Mouse (Mus musculus): Measurements from ENCODE around the gene D17H6S53E. TPM values are rescaled to one million over a fixed set of nuclear protein-coding genes. Genes with fewer than 3 reads are reported as not detected.

D17H6S53E gene
- polyA plus RNA-seq, 1 experiment from 2014 or later: 8.6 TPM

DNA sequence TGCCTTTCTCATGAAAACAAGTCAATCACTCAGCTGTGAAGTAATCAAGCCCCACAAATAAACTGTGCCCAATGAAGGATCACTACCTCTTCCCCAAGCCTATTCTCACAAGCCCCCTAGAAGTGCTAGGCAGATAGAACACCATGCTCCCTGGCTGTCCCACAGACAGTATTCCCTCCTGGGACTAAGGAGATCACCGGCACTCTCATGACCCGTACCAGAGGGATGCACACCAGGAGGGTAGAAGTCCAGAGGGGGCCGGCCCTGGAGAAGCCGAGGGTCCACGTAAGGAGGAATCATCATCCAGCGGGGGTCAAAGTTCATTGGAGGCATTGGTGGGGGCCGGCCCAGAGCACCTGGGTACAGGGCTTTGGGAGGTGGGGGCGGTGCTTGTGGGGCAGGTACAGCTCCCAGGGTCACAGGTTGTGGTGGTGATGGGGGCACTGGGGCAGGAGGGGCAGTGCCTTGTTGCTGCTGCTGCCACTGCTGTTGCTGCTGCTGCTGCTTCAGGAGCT, 31.5 kb downstream of the D17H6S53E start:
- H3K4me3 ChIP-seq (ENCODE audit: low read depth, low read length): no peak overlapping the region

DNA sequence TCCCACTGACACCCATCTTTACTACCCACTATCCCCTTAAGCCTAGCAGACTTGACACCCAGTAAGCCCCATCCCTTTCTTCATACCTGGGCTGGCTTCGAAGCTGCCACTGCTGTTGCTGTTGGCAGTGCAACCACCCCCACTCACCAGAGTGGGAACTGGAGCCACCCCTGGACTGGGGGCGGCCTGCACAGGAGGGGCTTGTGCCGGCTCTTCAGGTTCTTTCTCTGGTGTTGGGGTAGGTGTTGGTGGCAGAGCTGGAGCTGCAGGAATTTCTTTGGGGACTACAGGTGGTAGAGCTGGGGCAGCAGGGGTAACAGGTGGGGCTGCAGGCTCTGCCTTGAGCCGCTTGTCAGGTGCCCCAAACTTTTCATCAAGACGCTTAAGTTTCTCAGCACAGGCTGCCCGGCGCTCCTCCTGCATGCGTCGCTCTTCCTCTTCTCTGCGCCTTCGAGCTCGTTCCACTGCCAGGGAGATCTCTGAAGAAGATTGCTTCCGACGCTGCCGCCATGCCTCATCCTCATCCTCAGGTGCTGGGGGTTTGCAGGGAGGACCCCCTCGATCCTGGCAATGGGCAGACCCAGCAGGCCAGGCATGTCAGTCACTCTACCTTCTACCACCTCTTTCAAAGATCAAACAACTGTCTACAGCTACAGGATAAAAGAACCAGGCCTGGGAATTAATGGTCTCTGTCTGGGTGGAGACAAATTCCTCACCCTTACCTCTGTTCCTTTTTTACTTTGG, 32.8 kb downstream of the D17H6S53E start:
- no peaks in the 10 kb centered on the region for H3K9me3 ChIP-seq (ENCODE audit: control insufficient read depth, low read length)
- H3K27ac ChIP-seq (ENCODE audit: low read depth, low read length): no peak overlapping the region
- no peaks in the 10 kb centered on the region for H3K27me3 ChIP-seq (ENCODE audit: control insufficient read depth, insufficient read depth, low read length)
- DNase-seq (ENCODE audit: low spot score) (no peak), ATAC-seq (replicated peaks; ENCODE audit: low FRiP score) (no peak)
- H3K4me2 ChIP-seq (ENCODE audit: low read depth, low read length, severe bottlenecking): no peak overlapping the region
- H3K4me3 ChIP-seq (ENCODE audit: low read depth, low read length): no peak overlapping the region
- peaks cover 69% of the 10 kb centered on the region for H3K36me3 ChIP-seq (ENCODE audit: control insufficient read depth, insufficient read depth, low read length)
- no peak overlapping the region for H3K9ac ChIP-seq (ENCODE audit: low read length)
- H3K4me1 ChIP-seq (replicated peaks; ENCODE audit: control insufficient read depth, insufficient read depth, low read length): peaks cover 6% of the 10 kb centered on the region
- WGBS: 95% methylated on average over 16 of the region's 16 CpGs

More for the DNA sequence above, 31.5 kb downstream of the D17H6S53E start:
- Histone ChIP-seq H3K4me1 (replicated peaks; ENCODE audit: control insufficient read depth, insufficient read depth, low read length) (peaks cover 3% of the 10 kb centered on the region), H3K9me3 (ENCODE audit: control insufficient read depth, low read length) (no peaks in the 10 kb centered on the region), H3K9ac (ENCODE audit: low read length) (no peak overlapping the region), H3K36me3 (ENCODE audit: control insufficient read depth, insufficient read depth, low read length) (peaks cover 81% of the 10 kb centered on the region), H3K4me2 (ENCODE audit: low read depth, low read length, severe bottlenecking) (no peak overlapping the region), H3K27ac (ENCODE audit: low read depth, low read length) (no peak overlapping the region), H3K27me3 (ENCODE audit: control insufficient read depth, insufficient read depth, low read length) (no peaks in the 10 kb centered on the region)
- DNase-seq (ENCODE audit: low spot score): peak; percentile 50
- 95% methylated on average over 8 of the region's 8 CpGs for WGBS
- ATAC-seq (replicated peaks; ENCODE audit: low FRiP score): no peak

DNA sequence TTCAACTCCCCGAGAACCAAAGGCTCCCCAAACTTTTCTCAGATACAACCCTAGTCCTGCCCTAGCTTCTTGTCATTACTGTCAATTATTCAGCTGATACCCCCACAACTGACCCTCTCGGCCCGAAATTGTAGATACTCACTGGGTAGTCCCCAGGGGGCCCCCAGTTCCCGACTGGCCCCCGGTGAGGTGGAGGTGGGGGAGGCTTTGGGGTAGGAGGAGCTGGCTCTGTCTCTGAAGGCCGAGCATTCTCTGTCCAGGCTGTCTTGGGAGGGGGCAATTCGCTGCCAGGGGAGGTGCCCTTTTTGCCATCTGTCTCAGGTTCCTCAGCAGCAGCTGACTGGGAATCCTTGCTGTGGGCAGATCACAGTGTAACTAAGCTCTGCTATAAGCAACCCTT, 33.5 kb downstream of the D17H6S53E start:
- Histone ChIP-seq H3K4me3 (ENCODE audit: low read depth, low read length) (no peak overlapping the region), H3K9ac (ENCODE audit: low read length) (no peak overlapping the region), H3K36me3 (ENCODE audit: control insufficient read depth, insufficient read depth, low read length) (peaks cover 63% of the 10 kb centered on the region), H3K27me3 (ENCODE audit: control insufficient read depth, insufficient read depth, low read length) (no peaks in the 10 kb centered on the region), H3K4me1 (replicated peaks; ENCODE audit: control insufficient read depth, insufficient read depth, low read length) (peaks cover 6% of the 10 kb centered on the region), H3K4me2 (ENCODE audit: low read depth, low read length, severe bottlenecking) (no peak overlapping the region), H3K27ac (ENCODE audit: low read depth, low read length) (no peak overlapping the region), H3K9me3 (ENCODE audit: control insufficient read depth, low read length) (no peaks in the 10 kb centered on the region)
- no peak for DNase-seq (ENCODE audit: low spot score)
- 89% methylated on average over 7 of the region's 7 CpGs for WGBS
- ATAC-seq (replicated peaks; ENCODE audit: low FRiP score): no peak

DNA sequence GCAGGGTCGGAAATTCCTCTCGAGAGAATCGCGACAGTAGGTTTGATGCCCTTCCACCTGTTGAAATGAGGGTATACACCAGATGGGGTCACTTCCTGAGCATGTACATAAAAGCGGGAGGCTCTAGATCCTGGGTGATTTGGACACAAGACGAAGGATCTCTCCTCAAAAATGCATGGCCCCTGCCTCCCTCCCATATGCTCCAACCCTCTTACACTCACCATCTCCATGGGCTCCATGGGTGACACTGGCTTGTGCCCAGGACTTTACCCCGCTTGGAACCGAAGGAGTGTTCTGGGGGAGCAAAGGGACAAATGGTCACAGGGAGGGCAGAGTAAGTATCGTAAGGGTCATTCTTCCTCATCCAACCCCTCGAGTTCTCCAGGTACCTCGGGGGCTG, 35.2 kb downstream of the D17H6S53E start:
- H3K9ac ChIP-seq (ENCODE audit: low read length): no peak overlapping the region
- peaks cover 48% of the 10 kb centered on the region for H3K36me3 ChIP-seq (ENCODE audit: control insufficient read depth, insufficient read depth, low read length)
- no peak overlapping the region for H3K27ac ChIP-seq (ENCODE audit: low read depth, low read length)
- H3K27me3 ChIP-seq (ENCODE audit: control insufficient read depth, insufficient read depth, low read length): no peaks in the 10 kb centered on the region
- DNase-seq (ENCODE audit: low spot score) (no peak), ATAC-seq (replicated peaks; ENCODE audit: low FRiP score) (no peak)
- 93% methylated on average over 11 of the region's 11 CpGs for WGBS
- H3K4me2 ChIP-seq (ENCODE audit: low read depth, low read length, severe bottlenecking): no peak overlapping the region
- H3K9me3 ChIP-seq (ENCODE audit: control insufficient read depth, low read length): no peaks in the 10 kb centered on the region
- H3K4me3 ChIP-seq (ENCODE audit: low read depth, low read length): no peak overlapping the region
- H3K4me1 ChIP-seq (replicated peaks; ENCODE audit: control insufficient read depth, insufficient read depth, low read length): peaks cover 9% of the 10 kb centered on the region

DNA sequence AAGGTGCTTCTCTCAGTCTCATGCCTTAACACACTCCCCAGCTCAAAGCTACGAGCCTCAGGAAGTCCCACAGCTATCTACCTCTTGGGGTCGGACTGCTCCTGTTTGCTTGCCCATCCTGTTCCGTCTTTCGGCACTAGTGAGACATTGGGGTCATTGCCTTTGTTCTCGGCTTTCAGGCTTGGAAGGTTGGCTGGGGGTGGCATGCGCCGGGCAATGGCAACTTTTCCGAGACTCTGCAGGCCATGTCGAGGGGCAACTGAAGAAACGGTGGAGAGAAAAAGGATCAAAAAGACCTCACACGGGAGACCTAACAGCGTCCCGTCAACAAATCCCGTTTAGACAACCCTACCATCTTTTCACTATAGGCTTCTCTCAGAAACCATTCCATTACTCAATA, 35.9 kb downstream of the D17H6S53E start:
- H3K4me3 ChIP-seq (ENCODE audit: low read depth, low read length): no peak overlapping the region
- H3K9ac ChIP-seq (ENCODE audit: low read length): no peak overlapping the region
- H3K27ac ChIP-seq (ENCODE audit: low read depth, low read length): no peak overlapping the region
- H3K9me3 ChIP-seq (ENCODE audit: control insufficient read depth, low read length): no peaks in the 10 kb centered on the region
- DNase-seq (ENCODE audit: low spot score): no peak
- H3K27me3 ChIP-seq (ENCODE audit: control insufficient read depth, insufficient read depth, low read length): no peaks in the 10 kb centered on the region
- no peak for ATAC-seq (replicated peaks; ENCODE audit: low FRiP score)
- H3K4me1 ChIP-seq (replicated peaks; ENCODE audit: control insufficient read depth, insufficient read depth, low read length): peaks cover 9% of the 10 kb centered on the region
- whole genome bisulfite sequencing: 84% methylated on average over 14 of the region's 14 CpGs
- H3K4me2 ChIP-seq (ENCODE audit: low read depth, low read length, severe bottlenecking): peak overlapping the region; percentile 93; the same call in 1 of the 2 replicates
- H3K36me3 ChIP-seq (ENCODE audit: control insufficient read depth, insufficient read depth, low read length): peaks cover 44% of the 10 kb centered on the region

DNA sequence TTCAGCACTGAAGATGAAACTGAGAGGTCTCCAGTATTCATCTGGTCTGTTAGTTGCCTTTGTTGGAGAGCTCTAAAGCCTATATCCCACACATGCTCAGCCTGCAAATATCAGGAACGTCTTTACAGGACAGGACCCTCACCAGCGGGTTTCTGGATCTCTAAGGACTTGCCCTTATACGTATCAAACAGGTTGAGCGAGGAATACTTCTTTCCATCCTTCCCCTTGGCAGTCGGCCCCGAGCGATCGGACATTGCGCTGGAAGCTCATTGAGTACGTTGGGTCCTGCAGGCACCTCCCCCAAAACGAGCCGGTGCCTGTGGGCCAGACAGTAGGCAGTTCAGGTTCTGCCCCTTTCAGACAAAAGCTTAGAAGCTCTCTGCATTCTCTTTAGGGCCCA, 36.6 kb downstream of the D17H6S53E start:
- ATAC-seq (replicated peaks; ENCODE audit: low FRiP score) (no peak), DNase-seq (ENCODE audit: low spot score) (peak; percentile 53)
- WGBS: 66% methylated on average over 12 of the region's 12 CpGs
- no peaks in the 10 kb centered on the region for H3K27me3 ChIP-seq (ENCODE audit: control insufficient read depth, insufficient read depth, low read length)
- no peak overlapping the region for H3K27ac ChIP-seq (ENCODE audit: low read depth, low read length)
- H3K4me1 ChIP-seq (replicated peaks; ENCODE audit: control insufficient read depth, insufficient read depth, low read length): peaks cover 9% of the 10 kb centered on the region
- H3K36me3 ChIP-seq (ENCODE audit: control insufficient read depth, insufficient read depth, low read length): peaks cover 38% of the 10 kb centered on the region
- H3K9ac ChIP-seq (ENCODE audit: low read length): peak overlapping the region; percentile 100
- no peaks in the 10 kb centered on the region for H3K9me3 ChIP-seq (ENCODE audit: control insufficient read depth, low read length)
- H3K4me2 ChIP-seq (ENCODE audit: low read depth, low read length, severe bottlenecking): peak overlapping the region; percentile 93
- peak overlapping the region; percentile 100 for H3K4me3 ChIP-seq (ENCODE audit: low read depth, low read length)

DNA sequence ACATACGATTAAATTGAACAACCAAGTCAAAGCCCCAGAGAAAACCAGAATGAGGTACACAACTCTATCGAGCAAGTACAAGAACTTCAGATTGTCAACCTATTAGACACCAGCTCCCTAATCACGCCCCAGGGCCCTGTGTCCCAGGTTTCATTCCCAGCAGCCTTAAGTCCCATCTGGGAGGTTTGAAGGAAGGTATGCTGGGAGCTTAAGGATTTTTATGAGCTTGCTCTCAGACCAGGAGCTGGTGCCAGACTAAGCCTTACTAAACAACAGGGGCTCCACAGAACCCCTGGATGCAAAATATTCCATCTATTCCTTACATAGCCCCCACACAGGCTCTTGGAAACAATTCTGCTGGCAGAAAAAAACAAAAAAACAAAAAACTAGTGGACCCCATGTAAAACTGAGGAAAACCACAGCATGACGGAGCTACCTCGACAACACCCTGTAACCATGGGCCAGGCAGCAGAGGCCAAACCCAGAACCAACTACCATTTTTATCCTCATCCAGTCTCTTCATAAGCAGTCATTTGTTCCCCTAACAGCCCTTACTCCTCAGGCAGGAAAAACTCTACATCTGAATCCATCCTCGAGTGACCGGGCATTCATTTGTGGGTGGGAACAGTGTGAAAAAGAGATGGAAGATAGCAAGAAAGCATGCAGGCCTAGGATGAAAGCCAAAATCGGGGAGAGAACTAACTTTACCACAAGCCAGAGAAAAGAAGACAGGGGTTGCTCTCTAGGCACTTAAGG, 37.3 kb downstream of the D17H6S53E start:
- Histone ChIP-seq H3K36me3 (ENCODE audit: control insufficient read depth, insufficient read depth, low read length) (peaks cover 31% of the 10 kb centered on the region), H3K27ac (ENCODE audit: low read depth, low read length) (peak overlapping the region; percentile 95), H3K4me1 (replicated peaks; ENCODE audit: control insufficient read depth, insufficient read depth, low read length) (peaks cover 9% of the 10 kb centered on the region), H3K9ac (ENCODE audit: low read length) (peak overlapping the region; percentile 100), H3K27me3 (ENCODE audit: control insufficient read depth, insufficient read depth, low read length) (no peaks in the 10 kb centered on the region), H3K9me3 (ENCODE audit: control insufficient read depth, low read length) (no peaks in the 10 kb centered on the region), H3K4me3 (ENCODE audit: low read depth, low read length) (peak overlapping the region; percentile 100), H3K4me2 (ENCODE audit: low read depth, low read length, severe bottlenecking) (peak overlapping the region; percentile 93)
- WGBS: 20% methylated on average over 8 of the region's 8 CpGs
- no peak for DNase-seq (ENCODE audit: low spot score)
- ATAC-seq (replicated peaks; ENCODE audit: low FRiP score): no peak

DNA sequence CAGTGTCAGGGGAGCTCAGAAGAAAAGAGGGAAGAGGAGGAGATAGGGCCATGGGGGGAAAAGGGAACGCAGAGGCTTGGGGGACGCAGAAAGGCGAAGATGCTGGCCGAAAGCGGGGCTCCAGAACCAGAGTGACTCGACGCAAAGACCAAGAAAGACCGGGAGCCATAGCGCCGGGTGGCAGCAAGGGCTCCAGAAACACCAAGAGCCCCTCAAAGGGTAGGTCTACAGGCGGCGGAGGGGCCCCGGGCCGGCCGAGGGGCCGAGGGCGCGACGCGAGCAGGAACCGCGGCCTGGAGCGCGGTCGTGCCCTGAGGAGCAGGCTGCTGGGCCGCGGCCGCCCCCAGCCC, 38.0 kb downstream of the D17H6S53E start:
- H3K9me3 ChIP-seq (ENCODE audit: control insufficient read depth, low read length): no peaks in the 10 kb centered on the region
- WGBS: 0% methylated on average over 26 of the region's 28 CpGs

More for the DNA sequence above, 38.0 kb downstream of the D17H6S53E start:
- H3K4me1 ChIP-seq (replicated peaks; ENCODE audit: control insufficient read depth, insufficient read depth, low read length): peaks cover 9% of the 10 kb centered on the region
- H3K36me3 ChIP-seq (ENCODE audit: control insufficient read depth, insufficient read depth, low read length): peaks cover 27% of the 10 kb centered on the region
- no peak for ATAC-seq (replicated peaks; ENCODE audit: low FRiP score)
- peak overlapping the region; percentile 100 for H3K4me3 ChIP-seq (ENCODE audit: low read depth, low read length)
- DNase-seq (ENCODE audit: low spot score): no peak
- H3K9ac ChIP-seq (ENCODE audit: low read length): peak overlapping the region; percentile 100
- no peaks in the 10 kb centered on the region for H3K27me3 ChIP-seq (ENCODE audit: control insufficient read depth, insufficient read depth, low read length)
- H3K27ac ChIP-seq (ENCODE audit: low read depth, low read length): peak overlapping the region; percentile 95
- peak overlapping the region; percentile 93 for H3K4me2 ChIP-seq (ENCODE audit: low read depth, low read length, severe bottlenecking)

All from forebrain, embryonic 11.5 days (tissue).